Mouse (Mus musculus) midbrain, embryonic 11.5 days (tissue): ENCODE data around the gene Sesn1. TPM values are rescaled to one million over a fixed set of nuclear protein-coding genes. Genes with fewer than 3 reads are reported as not detected.

Experiments
- ATAC-seq: fragments of 200-750 bp; cut with Nextera tagmentation; 2 replicates; pipeline ENCODE4 v1.8.0; 2017; ENCODE audit warnings: moderate TSS enrichment, moderate library complexity; ENCODE audit not compliant: low FRiP score
- DNase-seq: peaks from one replicate; pipeline ENCODE4 v3.0.0; 2015; ENCODE audit warnings: low spot score; ENCODE audit errors: missing footprints
- H3K27ac ChIP-seq: fragments of 300-500 bp; sonication (generic); 2 replicates; pipeline ENCODE4 v1.5.1; 2014; ENCODE audit warnings: low read depth, low read length
- H3K27me3 ChIP-seq: fragments of 300-500 bp; sonication (generic); 2 replicates; pipeline ENCODE4 v1.6.1; 2014; ENCODE audit warnings: mild to moderate bottlenecking, low read length, moderate library complexity, mixed read lengths; ENCODE audit not compliant: control insufficient read depth, insufficient read depth
- H3K36me3 ChIP-seq: fragments of 300-500 bp; sonication (generic); 2 replicates; pipeline ENCODE4 v1.6.1; 2014; ENCODE audit warnings: mild to moderate bottlenecking, low read length, moderate library complexity, mixed read lengths; ENCODE audit not compliant: control insufficient read depth, insufficient read depth
- H3K4me1 ChIP-seq: fragments of 300-500 bp; sonication (generic); 2 replicates; pipeline ENCODE4 v1.6.1; 2014; ENCODE audit warnings: low read length; ENCODE audit not compliant: control insufficient read depth, insufficient read depth
- H3K4me2 ChIP-seq: fragments of 300-500 bp; sonication (generic); 2 replicates; pipeline ENCODE4 v1.6.1; 2014; ENCODE audit warnings: mild to moderate bottlenecking, moderate library complexity
- H3K4me3 ChIP-seq: fragments of 300-500 bp; sonication (generic); 2 replicates; pipeline ENCODE4 v1.5.1; 2014; ENCODE audit warnings: low read depth, low read length
- H3K9ac ChIP-seq: fragments of 300-500 bp; sonication (generic); 2 replicates; pipeline ENCODE4 v1.6.1; 2014; ENCODE audit warnings: low read length
- H3K9me3 ChIP-seq: fragments of 300-500 bp; sonication (generic); 2 replicates; pipeline ENCODE4 v1.6.1; 2016; ENCODE audit warnings: low read length; ENCODE audit not compliant: control insufficient read depth
- WGBS: fragments of 180-500 bp; shearing (Covaris S2); extraction: QIAGEN DNeasy Blood & Tissue Kit; methylation state at CpG from one replicate; pipeline ENCODE4 v1.1.7; 2014; 5-methylcytosine and 5-hydroxymethylcytosine counted together
- polyA plus RNA-seq: library from polyadenylated mRNA; unstranded; fragments of >200 nt; fragmentation: Nextera tagmentation; extraction: Ambion mirVana; gene quantifications from 2 replicates; pipeline ENCODE4 v1.2.1, GENCODE M21; 2014

Sesn1 gene
- polyA plus RNA-seq, 1 experiment from 2014 or later = 22.2 TPM

GRCm38 (mm10) chr10:41804711-41805110 lies 5.0 kb upstream of the Sesn1 start:
- H3K36me3 ChIP-seq = peaks cover 28% of the 10 kb centered on the region; the same call in 1 of the 2 replicates
- ATAC-seq = no peak

GRCm38 (mm10) chr10:41805729-41806355 lies 3.9 kb upstream of the Sesn1 start:
- Histone ChIP-seq H3K9ac (no peak overlapping the region), H3K4me1 (no peaks in the 10 kb centered on the region), H3K4me3 (no peak overlapping the region), H3K9me3 (peaks cover 9% of the 10 kb centered on the region; the same call in 1 of the 2 replicates), H3K4me2 (no peak overlapping the region), H3K27me3 (no peaks in the 10 kb centered on the region), H3K27ac (no peak overlapping the region), H3K36me3 (peaks cover 20% of the 10 kb centered on the region; the same call in 1 of the 2 replicates)
- WGBS = 89% methylated on average over 2 of the region's 2 CpGs
- DNase-seq = peak; percentile 61
- ATAC-seq = no peak

More at GRCm38 (mm10) chr10:41804711-41805110, 5.0 kb upstream of the Sesn1 start:
- Histone ChIP-seq H3K4me1 (no peaks in the 10 kb centered on the region), H3K4me2 (no peak overlapping the region), H3K27me3 (no peaks in the 10 kb centered on the region), H3K9ac (no peak overlapping the region), H3K4me3 (no peak overlapping the region), H3K27ac (no peak overlapping the region), H3K9me3 (peaks cover 9% of the 10 kb centered on the region; the same call in 1 of the 2 replicates)
- 93% methylated on average over 3 of the region's 3 CpGs for WGBS
- DNase-seq = no peak

GRCm38 (mm10) chr10:41809080-41809770 lies 510 bp upstream of the Sesn1 start:
- peak overlapping the region; percentile 70 for H3K4me3 ChIP-seq
- H3K9ac ChIP-seq = peak overlapping the region; percentile 77
- H3K4me1 ChIP-seq = peaks cover 21% of the 10 kb centered on the region; the same call in 1 of the 2 replicates
- no peaks in the 10 kb centered on the region for H3K27me3 ChIP-seq
- 2% methylated on average over 25 of the region's 25 CpGs for WGBS
- H3K27ac ChIP-seq = peak overlapping the region; percentile 90
- H3K4me2 ChIP-seq = peak overlapping the region; percentile 65
- H3K36me3 ChIP-seq = no peaks in the 10 kb centered on the region
- H3K9me3 ChIP-seq = no peaks in the 10 kb centered on the region
- peak; percentile 86 for ATAC-seq
- DNase-seq = no peak

- DNase-seq (peak; percentile 97), ATAC-seq (no peak; the same call in 1 of the 2 replicates)
- H3K4me1 ChIP-seq = peaks cover 21% of the 10 kb centered on the region; the same call in 1 of the 2 replicates
- no peaks in the 10 kb centered on the region for H3K36me3 ChIP-seq
- H3K9me3 ChIP-seq = no peaks in the 10 kb centered on the region
- H3K27ac ChIP-seq = no peak overlapping the region; the same call in 1 of the 2 replicates
- H3K9ac ChIP-seq = peak overlapping the region; percentile 77
- 1% methylated on average over 36 of the region's 36 CpGs for WGBS
- H3K27me3 ChIP-seq = no peaks in the 10 kb centered on the region
- peak overlapping the region; percentile 65 for H3K4me2 ChIP-seq
- peak overlapping the region; percentile 70 for H3K4me3 ChIP-seq
Measured at GRCm38 (mm10) chr10:41810564-41811455, 1.1 kb downstream of the Sesn1 start.

- 83% methylated on average over 6 of the region's 6 CpGs for WGBS
- H3K9me3 ChIP-seq = no peaks in the 10 kb centered on the region
- H3K27ac ChIP-seq = no peak overlapping the region
- no peak for DNase-seq
- H3K9ac ChIP-seq = no peak overlapping the region
- peak overlapping the region; percentile 12; the same call in 1 of the 2 replicates for H3K4me3 ChIP-seq
- no peaks in the 10 kb centered on the region for H3K36me3 ChIP-seq
- no peak for ATAC-seq
- peaks cover 21% of the 10 kb centered on the region; the same call in 1 of the 2 replicates for H3K4me1 ChIP-seq
- no peaks in the 10 kb centered on the region for H3K27me3 ChIP-seq
- H3K4me2 ChIP-seq = peak overlapping the region; percentile 42
Measured at GRCm38 (mm10) chr10:41812566-41812965, 2.8 kb downstream of the Sesn1 start.

- peaks cover 21% of the 10 kb centered on the region; the same call in 1 of the 2 replicates for H3K4me1 ChIP-seq
- DNase-seq = peak; percentile 26
Measured at GRCm38 (mm10) chr10:41814305-41814853, 4.6 kb downstream of the Sesn1 start.

GRCm38 (mm10) chr10:41816516-41816915 lies 6.8 kb downstream of the Sesn1 start:
- Histone ChIP-seq H3K9me3 (no peaks in the 10 kb centered on the region), H3K4me2 (no peak overlapping the region), H3K36me3 (no peaks in the 10 kb centered on the region), H3K27me3 (no peaks in the 10 kb centered on the region), H3K4me3 (no peak overlapping the region), H3K9ac (no peak overlapping the region), H3K27ac (no peak overlapping the region), H3K4me1 (peaks cover 16% of the 10 kb centered on the region; the same call in 1 of the 2 replicates)
- DNase-seq (peak; percentile 6), ATAC-seq (no peak)
- WGBS = 87% methylated on average over 5 of the region's 5 CpGs

More at GRCm38 (mm10) chr10:41814305-41814853, 4.6 kb downstream of the Sesn1 start:
- ATAC-seq = no peak
- WGBS = 89% methylated on average over 6 of the region's 6 CpGs
- no peaks in the 10 kb centered on the region for H3K9me3 ChIP-seq
- no peak overlapping the region for H3K27ac ChIP-seq
- H3K9ac ChIP-seq = 0 out of 2 replicates have a peak overlapping the region, but pooled peaks have one; percentile 9
- no peaks in the 10 kb centered on the region for H3K27me3 ChIP-seq
- no peak overlapping the region for H3K4me2 ChIP-seq
- H3K36me3 ChIP-seq = no peaks in the 10 kb centered on the region
- H3K4me3 ChIP-seq = no peak overlapping the region

- ATAC-seq = no peak
Measured at GRCm38 (mm10) chr10:41818036-41818732, 8.4 kb downstream of the Sesn1 start.

More at GRCm38 (mm10) chr10:41818036-41818732, 8.4 kb downstream of the Sesn1 start:
- Histone ChIP-seq H3K36me3 (no peaks in the 10 kb centered on the region), H3K27ac (no peak overlapping the region), H3K4me2 (no peak overlapping the region), H3K27me3 (no peaks in the 10 kb centered on the region), H3K9ac (no peak overlapping the region), H3K4me1 (peaks cover 2% of the 10 kb centered on the region; the same call in 1 of the 2 replicates), H3K4me3 (no peak overlapping the region), H3K9me3 (no peaks in the 10 kb centered on the region)
- WGBS = 89% methylated on average over 8 of the region's 8 CpGs
- DNase-seq = peak; percentile 61
